Mouse (Mus musculus): Measurements from ENCODE around the gene Atp9a.

GRCm38 (mm10) chr2:168764460-168764867 is 22.3 kb upstream of the Atp9a start:
- TF ChIP-seq CTCF (IDR thresholded peaks at IDR 0.05; ENCODE audit: control insufficient read depth, insufficient read depth, insufficient read length) (no peak), MYOG (IDR thresholded peaks at IDR 0.05; ENCODE audit: control insufficient read depth, extremely low read depth, insufficient read length) (no peak), CEBPB (IDR thresholded peaks at IDR 0.05; ENCODE audit: low read depth) (no peak)
